Mouse (Mus musculus) testis, adult 10 weeks (tissue): ENCODE data around the gene Begain. TPM values are rescaled to one million over a fixed set of nuclear protein-coding genes. Genes with fewer than 3 reads are reported as not detected.

ENCODE experiments used
- polyA plus RNA-seq: library from polyadenylated mRNA; stranded (reverse); fragments of 350-450 nt; fragmentation: Illumina TruSeq; extraction: RNeasy Lipid Tissue Mini Kit (QIAGEN cat#74804); gene quantifications from one replicate; pipeline ENCODE4 v1.2.3, GENCODE M21; 2014; ENCODE audit warnings: low read depth, low replicate concordance

Begain gene
- 0.11 TPM for polyA plus RNA-seq

DNA sequence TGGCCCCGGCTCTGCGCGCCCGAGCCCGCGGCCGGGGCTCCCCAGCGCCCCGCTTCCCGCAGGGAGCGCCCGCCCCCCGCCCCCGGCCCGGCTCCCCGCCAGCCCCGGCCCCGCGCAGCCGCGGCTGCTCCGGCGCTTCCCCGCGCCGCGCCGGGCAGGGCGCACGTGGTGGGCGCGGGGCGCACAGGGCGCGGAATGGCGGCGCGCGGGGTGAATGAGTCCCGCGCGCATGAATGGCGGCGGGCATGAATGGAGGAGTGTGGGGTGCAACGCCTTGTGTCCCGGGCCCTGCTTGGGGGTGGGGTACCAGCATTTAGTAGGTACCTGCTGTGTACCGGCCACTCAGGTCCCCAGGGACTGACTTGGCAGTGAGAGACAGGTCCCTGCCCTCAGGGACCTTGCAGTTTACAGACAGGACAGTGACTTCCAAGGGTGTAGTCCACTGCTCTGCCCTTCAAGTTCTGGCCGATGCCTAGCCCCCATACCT lies at the start of gene Begain:
TSS of gene Begain (minus strand) at position 51 of the 487 bp plus-strand sequence.

Other genes with a start within 250 kb of the Begain start
- not detected for gene Slc25a29, start 232.3 kb downstream of the Begain start, polyA plus RNA-seq
- gene Slc25a47, start 232.2 kb downstream of the Begain start, polyA plus RNA-seq, result 0.22 TPM
- 0.90 TPM for gene Wdr25, start 174.6 kb downstream of the Begain start, polyA plus RNA-seq
- 5.2 TPM for gene Wars, start 174.0 kb downstream of the Begain start, polyA plus RNA-seq